Mouse (Mus musculus) MEL (cell line): Measurements from ENCODE around the gene Sparc.

Experiments used
- EP300 ChIP-seq, 2 experiments: IDR thresholded peaks; 2 replicates each; pipeline ENCODE4 v1.6.1; 2011; ENCODE audit warnings: improper control_type of control experiment in 2 of 2, low read length in 2 of 2, low read depth in 1 of 2, mild to moderate bottlenecking in 1 of 2
- KAT2A ChIP-seq: conservative IDR thresholded peaks from 2 replicates; pipeline ENCODE4 v1.6.1; 2012; ENCODE audit warnings: low read depth, low read length, improper control_type of control experiment, inconsistent platforms

GRCm38 (mm10) chr11:55365840-55366239 lies 57.1 kb downstream of the Sparc start:
- TF ChIP-seq EP300 (IDR thresholded peaks at IDR 0.05; ENCODE audit: low read depth in 1 of 2, low read length in 2 of 2) (no peak), KAT2A (no peak)
